Mouse (Mus musculus): ENCODE results near the gene Neurog3. TPM values are rescaled to one million over a fixed set of nuclear protein-coding genes. Genes with fewer than 3 reads are reported as not detected.

The Neurog3 gene
- 0.18 TPM in 1 of 2 replicates, not detected in the other for polyA plus RNA-seq (2015; fragmentation: Nextera tagmentation; extraction: Ambion mirVana)

GRCm38 (mm10) chr10:62132691-62133281 is at the start of gene Neurog3:
Gene Neurog3 (plus strand): TSS chr10:62133090.

GRCm38 (mm10) chr10:62143820-62144219 is 10.9 kb downstream of the Neurog3 start, which contains the start of gene Fam241b:
Gene Fam241b (minus strand): TSS chr10:62143920.

Other genes starting within 250 kb of the Neurog3 start
- gene Col13a1, start 154.0 kb upstream of the Neurog3 start, polyA plus RNA-seq (2015; fragmentation: Nextera tagmentation; extraction: Ambion mirVana): 3.3 and 3.8 TPM in 2 replicates
- 133 and 145 TPM in 2 replicates for gene Fam241b, start 10.8 kb downstream of the Neurog3 start, polyA plus RNA-seq (2015; fragmentation: Nextera tagmentation; extraction: Ambion mirVana)
- 20.5 and 27.0 TPM in 2 replicates for gene Tspan15, start 98.2 kb downstream of the Neurog3 start, polyA plus RNA-seq (2015; fragmentation: Nextera tagmentation; extraction: Ambion mirVana)
- 0.65 and 0.79 TPM in 2 replicates for gene Tacr2, start 119.3 kb downstream of the Neurog3 start, polyA plus RNA-seq (2015; fragmentation: Nextera tagmentation; extraction: Ambion mirVana)
- gene Hk1, start 246.8 kb downstream of the Neurog3 start, polyA plus RNA-seq (2015; fragmentation: Nextera tagmentation; extraction: Ambion mirVana): 141 and 149 TPM in 2 replicates